Comparison of ENCODE assay signal across 18 mouse cellular contexts in the genomic region with DNA sequence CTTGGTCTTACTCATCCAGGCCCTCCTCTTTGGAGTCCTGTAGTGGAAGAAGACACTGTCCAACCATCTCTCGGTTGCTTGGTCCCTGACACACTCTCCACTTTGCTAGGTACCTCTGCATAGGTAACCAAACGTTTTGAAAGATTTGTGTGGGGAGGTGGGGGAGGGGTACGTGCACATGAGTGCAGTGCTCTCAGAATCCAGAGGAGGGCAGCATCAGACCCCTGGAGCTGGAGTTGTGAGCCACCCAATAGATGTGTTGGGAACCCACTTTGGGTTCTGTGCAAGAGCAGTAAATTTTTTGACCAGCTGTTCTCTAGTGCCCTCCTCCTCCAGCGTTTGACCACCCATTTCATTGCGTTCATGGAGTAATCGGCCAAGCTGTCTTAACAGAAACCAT.
DNase-seq lines count a peak whose midpoint lies in the region; ATAC-seq and TF ChIP-seq lines count a peak whose summit lies in the region.
"Had no signal": no experiment of that assay in that cellular context is flagged by ENCODE, and none has a peak within 500 bp of the region (broad histone marks: within the 10 kb centered on the region; RNA-seq: fewer than 3 reads in every experiment).

No protein-coding gene starts in this region.

- ATAC-seq in lung, postnatal 0 days = no peak

- no peak overlapping the region for H3K4me3 ChIP-seq in cerebellum, adult 2 months (replicated peaks; ENCODE audit: insufficient read depth, low read depth, low read length)
- H3K4me3 ChIP-seq in kidney, adult 2 months (ENCODE audit: insufficient read depth, low read depth, low read length) = no peak overlapping the region
- no peak overlapping the region for H3K4me3 ChIP-seq in lung, postnatal 0 days (ENCODE audit: low read depth, low read length)
- H3K4me3 ChIP-seq: embryonic facial prominence, embryonic 13.5 days; forebrain, embryonic 10.5 days; hindbrain, embryonic 15.5 days; midbrain, embryonic 12.5 days had no signal

- no peak for TF ChIP-seq EP300 in lung, postnatal 0 days (IDR thresholded peaks at IDR 0.05)

- no peaks in the 10 kb centered on the region for H3K36me3 ChIP-seq in kidney, adult 2 months (ENCODE audit: control insufficient read depth, insufficient read depth, low read length)
- H3K36me3 ChIP-seq in lung, postnatal 0 days (ENCODE audit: insufficient read depth, low read length) = no peaks in the 10 kb centered on the region
- H3K36me3 ChIP-seq: embryonic facial prominence, embryonic 13.5 days; forebrain, embryonic 10.5 days; hindbrain, embryonic 15.5 days; midbrain, embryonic 12.5 days had no signal

- no peak overlapping the region for H3K9ac ChIP-seq in lung, postnatal 0 days (replicated peaks; ENCODE audit: low read depth)
- H3K9ac ChIP-seq: embryonic facial prominence, embryonic 13.5 days; hindbrain, embryonic 15.5 days; midbrain, embryonic 12.5 days had no signal

- TF ChIP-seq POLR2A in cerebellum, adult 2 months (IDR thresholded peaks at IDR 0.05; ENCODE audit: borderline replicate concordance, insufficient read depth, low read length) = no peak
- no peak for TF ChIP-seq POLR2A in kidney, adult 2 months (IDR thresholded peaks at IDR 0.05; ENCODE audit: low read depth, low read length)

- 70% methylated on average over 6 of the region's 6 CpGs for WGBS in cerebellum, adult 2 months
- 74% methylated on average over 6 of the region's 6 CpGs for WGBS in kidney, adult 2 months
- 70% methylated on average over 6 of the region's 6 CpGs for WGBS in lung, postnatal 0 days

- H3K27ac ChIP-seq in cerebellum, adult 2 months (ENCODE audit: insufficient read depth, low read length) = no peak overlapping the region
- H3K27ac ChIP-seq in kidney, adult 2 months (ENCODE audit: insufficient read depth, low read depth, low read length) = no peak overlapping the region
- no peak overlapping the region for H3K27ac ChIP-seq in lung, postnatal 0 days (ENCODE audit: low read length)
- H3K27ac ChIP-seq: embryonic facial prominence, embryonic 13.5 days; forebrain, embryonic 10.5 days; hindbrain, embryonic 15.5 days; midbrain, embryonic 12.5 days had no signal

- H3K4me1 ChIP-seq in cerebellum, adult 2 months (ENCODE audit: control insufficient read depth, insufficient read depth, low read length) = peaks cover 5% of the 10 kb centered on the region
- H3K4me1 ChIP-seq in kidney, adult 2 months (ENCODE audit: control insufficient read depth, insufficient read depth, low read length) = no peaks in the 10 kb centered on the region
- no peaks in the 10 kb centered on the region for H3K4me1 ChIP-seq in lung, postnatal 0 days (ENCODE audit: insufficient read depth, low read depth, low read length)
- H3K4me1 ChIP-seq: embryonic facial prominence, embryonic 13.5 days; forebrain, embryonic 10.5 days; hindbrain, embryonic 15.5 days; midbrain, embryonic 12.5 days had no signal

- no peaks in the 10 kb centered on the region for H3K9me3 ChIP-seq in lung, postnatal 0 days (ENCODE audit: low read length)
- H3K9me3 ChIP-seq: embryonic facial prominence, embryonic 13.5 days; forebrain, embryonic 10.5 days; hindbrain, embryonic 15.5 days; midbrain, embryonic 12.5 days had no signal

- no peak overlapping the region for H3K4me2 ChIP-seq in lung, postnatal 0 days (replicated peaks; ENCODE audit: low read depth, low read length)
- H3K4me2 ChIP-seq: embryonic facial prominence, embryonic 13.5 days; hindbrain, embryonic 15.5 days; midbrain, embryonic 12.5 days had no signal

- 0 out of 2 replicates have a peak, but pooled peaks have one; percentile 9 for TF ChIP-seq CTCF in cerebellum, adult 2 months (IDR thresholded peaks at IDR 0.05; ENCODE audit: borderline replicate concordance, insufficient read depth, low read depth, low read length)
- peak; percentile 23; the same call in 1 of the 2 replicates for TF ChIP-seq CTCF in kidney, adult 2 months (conservative IDR thresholded peaks at IDR 0.05; ENCODE audit: insufficient read depth, insufficient read length, low read depth, low read length)
- peak; percentile 45 for TF ChIP-seq CTCF in lung, postnatal 0 days (IDR thresholded peaks at IDR 0.05)

- no peaks in the 10 kb centered on the region for H3K27me3 ChIP-seq in cerebellum, adult 2 months (ENCODE audit: control insufficient read depth, insufficient read depth, low read length)
- H3K27me3 ChIP-seq in kidney, adult 2 months (replicated peaks; ENCODE audit: control insufficient read depth, insufficient read depth, low read length) = no peaks in the 10 kb centered on the region
- H3K27me3 ChIP-seq in lung, postnatal 0 days (replicated peaks; ENCODE audit: insufficient read depth, low read length) = no peaks in the 10 kb centered on the region
- H3K27me3 ChIP-seq: embryonic facial prominence, embryonic 13.5 days; hindbrain, embryonic 15.5 days; midbrain, embryonic 12.5 days had no signal

- no peak for DNase-seq in cerebellum, adult 2 months
- DNase-seq in cerebellum, postnatal 4 days (ENCODE audit: low spot score in 2 of 2) = no peak
- no peak for DNase-seq in kidney, adult 2 months
- no peak for DNase-seq in kidney, adult 11 months
- no peak for DNase-seq in lung, postnatal 0 days (ENCODE audit: low spot score)
- DNase-seq in lung, postnatal 4 days = no peak
- DNase-seq in embryo, embryonic 11 days = peak; percentile 20
- DNase-seq in heart, adult 18-20 months = no peak
- DNase-seq: adrenal gland, adult 2 months; cerebellum, adult 9-10 months; kidney, adult 9 months; lung, postnatal 36 days; right cerebral cortex, adult 18-20 months; thymus, postnatal 25 days had no signal
